Mouse (Mus musculus) limb, embryonic 14.5 days (tissue): ENCODE data around the gene Sco1. TPM values are rescaled to one million over a fixed set of nuclear protein-coding genes. Genes with fewer than 3 reads are reported as not detected.
"Not testable (repeated sequence)": the region's sequence is repeated elsewhere in the genome, so short reads cannot be mapped to it uniquely, and the experiment has no call there.

ENCODE experiments used
- ATAC-seq: fragments of 200-750 bp; cut with Nextera tagmentation; 2 replicates; pipeline ENCODE4 v1.8.0; 2017; ENCODE audit warnings: low read depth, moderate number of reproducible peaks, moderate TSS enrichment; ENCODE audit not compliant: low FRiP score
- DNase-seq: peaks from one replicate; pipeline ENCODE4 v3.0.0-alpha.2; 2015; ENCODE audit warnings: low spot score
- H3K27ac ChIP-seq: fragments of 300-500 bp; sonication (generic); replicated peaks from 2 replicates; pipeline ENCODE4 v1.5.1; 2014; ENCODE audit warnings: low read depth, mild to moderate bottlenecking, low read length, moderate library complexity, mixed read lengths
- H3K27me3 ChIP-seq: fragments of 300-500 bp; sonication (generic); 2 replicates; pipeline ENCODE4 v1.6.1; 2014; ENCODE audit warnings: low read length, mixed read lengths; ENCODE audit not compliant: control insufficient read depth, insufficient read depth
- H3K36me3 ChIP-seq: fragments of 300-500 bp; sonication (generic); 2 replicates; pipeline ENCODE4 v1.6.1; 2014; ENCODE audit warnings: mild to moderate bottlenecking, low read length, moderate library complexity, mixed read lengths; ENCODE audit not compliant: control insufficient read depth, insufficient read depth
- H3K4me1 ChIP-seq: fragments of 300-500 bp; sonication (generic); 2 replicates; pipeline ENCODE4 v1.6.1; 2014; ENCODE audit warnings: antibody characterized with exemption, low read length, mixed read lengths; ENCODE audit not compliant: control insufficient read depth, insufficient read depth
- H3K4me2 ChIP-seq: fragments of 300-500 bp; sonication (generic); replicated peaks from 2 replicates; pipeline ENCODE4 v1.6.1; 2014; ENCODE audit warnings: low read depth, mild to moderate bottlenecking, low read length, moderate library complexity; ENCODE audit not compliant: severe bottlenecking
- H3K4me3 ChIP-seq: fragments of 300-500 bp; sonication (generic); replicated peaks from 2 replicates; pipeline ENCODE4 v1.5.1; 2014; ENCODE audit warnings: low read length
- H3K9ac ChIP-seq: fragments of 300-500 bp; sonication (generic); 2 replicates; pipeline ENCODE4 v1.6.1; 2014; ENCODE audit warnings: mild to moderate bottlenecking, low read depth, low read length, moderate library complexity; ENCODE audit not compliant: severe bottlenecking
- H3K9me3 ChIP-seq: fragments of 300-500 bp; sonication (generic); 2 replicates; pipeline ENCODE4 v1.6.1; 2016; ENCODE audit warnings: low read length; ENCODE audit not compliant: control insufficient read depth
- POLR2A ChIP-seq: fragments of 200-500 bp; IDR thresholded peaks from 2 replicates; pipeline ENCODE4 v1.8.0; 2012; ENCODE audit warnings: inconsistent platforms, mild to moderate bottlenecking, moderate library complexity, borderline replicate concordance; ENCODE audit not compliant: insufficient read depth, insufficient read length; ENCODE audit errors: extremely low read depth
- WGBS: fragments of 180-500 bp; shearing (Covaris S2); extraction: QIAGEN DNeasy Blood & Tissue Kit; methylation state at CpG from one replicate; pipeline ENCODE4 v1.1.7; 2014; 5-methylcytosine and 5-hydroxymethylcytosine counted together
- polyA plus RNA-seq, 2 experiments: library from polyadenylated mRNA; depleted of rRNA in 1 of 2; stranded (reverse) in 1 of 2; unstranded in 1 of 2; fragments of >200 nt; fragmentation: Nextera tagmentation in 1 of 2; extraction: Ambion mirVana in 1 of 2; gene quantifications; 2 replicates each; pipeline versions ENCODE4 v1.2.1 to v1.2.3; 2012 to 2014

Sco1 gene
- polyA plus RNA-seq, 2 experiments = 8.8 to 15.8 TPM

GRCm38 (mm10) chr11:67011635-67012034, 40.8 kb upstream of the Sco1 start:
- Histone ChIP-seq H3K9me3 (no peaks in the 10 kb centered on the region), H3K4me2 (no peak overlapping the region), H3K27ac (no peak overlapping the region), H3K4me1 (peaks cover 4% of the 10 kb centered on the region; the same call in 1 of the 2 replicates), H3K27me3 (no peaks in the 10 kb centered on the region), H3K9ac (no peak overlapping the region), H3K4me3 (no peak overlapping the region), H3K36me3 (no peaks in the 10 kb centered on the region)
- no peak for DNase-seq
- WGBS = 46% methylated on average over 4 of the region's 4 CpGs
- no peak for ATAC-seq
- TF ChIP-seq POLR2A = no peak

- WGBS = 9% methylated on average over 12 of the region's 12 CpGs
- H3K4me2 ChIP-seq = no peak overlapping the region
- H3K27ac ChIP-seq = no peak overlapping the region
- TF ChIP-seq POLR2A = no peak
- peak; percentile 10 for DNase-seq
- peak; percentile 38 for ATAC-seq
- H3K27me3 ChIP-seq = no peaks in the 10 kb centered on the region
- H3K4me3 ChIP-seq = no peak overlapping the region
- no peaks in the 10 kb centered on the region for H3K36me3 ChIP-seq
- H3K9ac ChIP-seq = no peak overlapping the region
- no peaks in the 10 kb centered on the region for H3K9me3 ChIP-seq
- H3K4me1 ChIP-seq = no peaks in the 10 kb centered on the region; the same call in 1 of the 2 replicates
These were observed 34.5 kb upstream of the Sco1 start for GRCm38 (mm10) chr11:67017801-67018591.

GRCm38 (mm10) chr11:67019711-67020475, 32.6 kb upstream of the Sco1 start:
- DNase-seq (no peak), ATAC-seq (no peak)
- Histone ChIP-seq H3K27ac (no peak overlapping the region), H3K4me2 (no peak overlapping the region), H3K27me3 (no peaks in the 10 kb centered on the region), H3K36me3 (no peaks in the 10 kb centered on the region), H3K9ac (no peak overlapping the region), H3K4me1 (no peaks in the 10 kb centered on the region; the same call in 1 of the 2 replicates), H3K9me3 (no peaks in the 10 kb centered on the region), H3K4me3 (no peak overlapping the region)
- 65% methylated on average over 7 of the region's 7 CpGs for WGBS
- no peak for TF ChIP-seq POLR2A

- WGBS = 2% methylated on average over 12 of the region's 12 CpGs
- Histone ChIP-seq H3K36me3 (no peaks in the 10 kb centered on the region), H3K4me1 (peaks cover 4% of the 10 kb centered on the region; the same call in 1 of the 2 replicates), H3K27me3 (no peaks in the 10 kb centered on the region), H3K27ac (no peak overlapping the region), H3K9me3 (no peaks in the 10 kb centered on the region), H3K9ac (peak overlapping the region; percentile 2; the same call in 1 of the 2 replicates), H3K4me2 (peak overlapping the region; percentile 42; the same call in 1 of the 2 replicates), H3K4me3 (peak overlapping the region; percentile 22)
- DNase-seq (peak; percentile 81), ATAC-seq (no peak)
- TF ChIP-seq POLR2A = no peak
These were observed 31.5 kb upstream of the Sco1 start for GRCm38 (mm10) chr11:67020948-67021347.

GRCm38 (mm10) chr11:67022354-67023115, 29.9 kb upstream of the Sco1 start:
- H3K4me3 ChIP-seq = no peak overlapping the region

GRCm38 (mm10) chr11:67023191-67023590, 29.3 kb upstream of the Sco1 start:
- ATAC-seq = not testable (repeated sequence)
- 67% methylated on average over 1 of the region's 1 CpGs for WGBS

More at GRCm38 (mm10) chr11:67022354-67023115, 29.9 kb upstream of the Sco1 start:
- Histone ChIP-seq H3K36me3 (no peaks in the 10 kb centered on the region), H3K27ac (no peak overlapping the region), H3K4me1 (peaks cover 4% of the 10 kb centered on the region; the same call in 1 of the 2 replicates), H3K4me2 (no peak overlapping the region), H3K9me3 (no peaks in the 10 kb centered on the region), H3K9ac (no peak overlapping the region), H3K27me3 (no peaks in the 10 kb centered on the region)
- no peak for DNase-seq
- no peak for TF ChIP-seq POLR2A
- ATAC-seq = no peak
- 88% methylated on average over 13 of the region's 13 CpGs for WGBS

More at GRCm38 (mm10) chr11:67023191-67023590, 29.3 kb upstream of the Sco1 start:
- H3K9me3 ChIP-seq, H3K27ac ChIP-seq, H3K4me3 ChIP-seq, H3K9ac ChIP-seq, DNase-seq, H3K27me3 ChIP-seq, H3K4me2 ChIP-seq, H3K4me1 ChIP-seq, H3K36me3 ChIP-seq: not testable (repeated sequence)
